Mouse (Mus musculus): ENCODE data around the gene Gm28308. TPM values are rescaled to one million over a fixed set of nuclear protein-coding genes. Genes with fewer than 3 reads are reported as not detected.

Gene Gm28308
- polyA plus RNA-seq, 1 experiment from 2014 or later, result not detected

DNA sequence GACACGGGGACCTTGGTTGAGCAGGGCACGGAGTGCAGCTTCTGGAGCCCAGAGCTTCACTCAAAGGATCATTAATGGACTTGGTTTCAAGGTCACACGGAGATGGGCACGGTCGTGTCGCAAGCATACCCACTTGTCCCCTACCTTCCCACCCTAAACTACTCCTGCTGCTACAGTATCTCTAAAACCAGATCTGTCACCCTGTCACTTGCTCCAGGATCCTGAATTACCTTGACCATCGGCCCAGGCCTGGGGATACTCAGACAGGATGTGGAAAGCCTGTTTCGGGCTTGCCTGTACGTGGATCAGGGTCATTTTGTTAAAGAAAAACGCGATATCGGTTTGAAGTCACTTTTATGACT lies 3.5 kb downstream of the Gm28308 start:
- Histone ChIP-seq H3K27ac (no peak overlapping the region), H3K4me2 (no peak overlapping the region), H3K27me3 (replicated peaks) (peaks cover 98% of the 10 kb centered on the region), H3K9ac (no peak overlapping the region), H3K4me1 (peaks cover 6% of the 10 kb centered on the region; the same call in 1 of the 2 replicates), H3K36me3 (replicated peaks) (no peaks in the 10 kb centered on the region), H3K4me3 (no peak overlapping the region), H3K9me3 (no peaks in the 10 kb centered on the region)
- 7% methylated on average over 12 of the region's 12 CpGs for WGBS
- ATAC-seq (replicated peaks), result no peak

DNA sequence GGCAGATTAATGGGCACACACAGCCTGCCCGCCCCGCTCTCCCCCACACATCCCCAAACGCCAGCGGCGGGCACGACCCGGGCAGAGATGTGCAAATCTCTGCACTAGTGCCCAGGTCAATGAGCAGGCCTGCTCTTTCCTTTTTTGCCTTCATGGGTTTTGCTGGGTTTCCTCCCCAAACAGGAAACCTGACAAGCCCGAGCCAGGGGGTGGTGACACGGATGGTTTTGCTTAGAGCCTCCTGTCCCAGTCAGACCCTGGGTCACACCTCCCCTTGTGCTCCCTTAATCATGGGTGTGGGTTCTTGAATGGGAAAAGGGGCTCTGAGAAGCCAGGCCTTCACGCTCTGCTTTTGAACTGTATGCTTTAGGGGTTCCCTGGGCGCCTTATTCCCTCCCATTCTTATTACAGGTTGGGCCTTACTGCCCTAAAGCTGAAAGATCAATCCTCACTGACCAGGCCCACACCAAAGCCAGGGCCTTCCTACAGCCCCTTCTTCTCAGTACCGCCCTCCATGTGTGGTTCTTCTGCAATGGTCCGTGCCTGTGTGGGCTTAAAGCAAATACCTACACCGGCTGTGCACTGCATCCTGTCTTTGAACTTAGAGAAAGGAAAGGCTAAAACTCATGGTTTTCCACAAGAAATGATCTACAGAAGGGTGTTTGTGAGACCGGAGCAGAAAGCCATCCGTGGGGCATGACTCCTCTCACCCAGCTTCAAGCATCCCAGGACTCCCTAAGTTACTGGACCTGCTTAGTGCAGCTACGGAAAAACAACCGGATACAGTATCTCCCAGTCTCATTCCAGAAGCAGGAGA lies 4.1 kb downstream of the Gm28308 start:
- Histone ChIP-seq H3K9me3 (no peaks in the 10 kb centered on the region), H3K4me3 (no peak overlapping the region), H3K4me1 (peaks cover 8% of the 10 kb centered on the region), H3K4me2 (no peak overlapping the region), H3K27me3 (replicated peaks) (peaks cover 98% of the 10 kb centered on the region), H3K9ac (no peak overlapping the region), H3K27ac (no peak overlapping the region), H3K36me3 (replicated peaks) (no peaks in the 10 kb centered on the region)
- ATAC-seq (replicated peaks), result no peak
- 3% methylated on average over 18 of the region's 18 CpGs for WGBS

DNA sequence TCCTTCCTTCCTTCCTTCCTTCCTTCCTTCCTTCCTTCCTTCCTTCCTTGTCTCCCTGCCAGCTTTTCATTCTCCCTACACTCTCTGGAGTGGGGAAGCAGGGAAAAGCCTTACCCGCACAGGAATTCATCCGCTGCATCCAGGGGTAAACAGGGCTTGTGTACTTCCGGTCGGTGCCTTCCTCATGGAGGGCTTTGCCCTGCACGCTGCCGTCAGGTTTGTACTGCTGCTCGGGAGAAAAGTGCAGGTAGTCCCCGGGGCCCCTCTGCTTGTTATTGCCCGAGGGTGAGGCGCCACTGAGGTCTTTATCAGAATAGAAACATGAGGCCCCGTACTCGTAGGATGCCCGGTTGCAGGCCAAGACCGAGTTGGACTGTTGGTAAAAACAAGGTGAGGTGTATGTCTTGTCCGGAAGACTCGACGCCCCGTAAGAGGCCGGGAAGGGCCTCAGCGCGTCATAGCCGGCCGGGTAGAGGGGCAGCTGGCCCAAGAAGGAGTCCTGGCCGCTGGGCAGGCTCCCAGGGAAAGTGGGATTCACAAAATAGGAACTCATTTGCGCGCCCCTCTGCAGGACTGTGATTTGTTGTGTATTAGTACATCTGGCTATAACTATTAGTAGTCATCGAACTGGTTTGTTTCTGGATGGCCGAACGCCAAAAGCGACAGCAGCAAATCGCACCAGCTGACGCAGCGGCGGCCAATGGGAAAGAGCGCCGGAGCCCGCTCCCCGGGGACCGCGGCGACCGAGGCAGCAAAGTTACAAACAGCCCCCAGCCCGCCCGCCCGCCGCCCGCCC lies 4.9 kb downstream of the Gm28308 start, which contains the start of gene Hoxa6:
TSS of gene Hoxa6 (minus strand) at position 651 of the 796 bp plus-strand sequence.
- Histone ChIP-seq H3K27me3 (replicated peaks) (peaks cover 98% of the 10 kb centered on the region), H3K4me3 (no peak within 1 kb of the TSS), H3K4me2 (no peak within 1 kb of the TSS), H3K4me1 (peaks cover 12% of the 10 kb centered on the region), H3K36me3 (replicated peaks) (no peaks in the 10 kb centered on the region), H3K9me3 (no peaks in the 10 kb centered on the region), H3K27ac (no peak within 1 kb of the TSS), H3K9ac (no peak within 1 kb of the TSS)
- no peak for ATAC-seq (replicated peaks)
- under 1% methylated on average over 47 of the region's 47 CpGs for WGBS

DNA sequence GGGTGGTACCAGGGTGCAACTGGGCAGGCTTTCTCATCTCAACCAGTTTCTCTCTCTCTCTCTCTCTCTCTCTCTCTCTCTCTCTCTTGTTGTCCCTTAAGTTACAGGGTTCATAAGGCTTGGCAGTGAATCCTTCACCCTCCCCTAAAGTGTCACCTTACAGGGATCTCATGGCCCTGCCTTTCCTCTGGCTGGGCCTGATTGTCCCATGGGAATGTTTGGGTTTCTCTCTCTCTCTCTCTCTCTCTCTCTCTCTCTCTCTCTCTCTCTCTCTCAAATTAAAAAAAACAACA lies 5.5 kb downstream of the Gm28308 start:
- Histone ChIP-seq H3K4me2 (no peak overlapping the region), H3K36me3 (replicated peaks) (no peaks in the 10 kb centered on the region), H3K4me3 (no peak overlapping the region), H3K9ac (no peak overlapping the region), H3K27me3 (replicated peaks) (peaks cover 98% of the 10 kb centered on the region), H3K4me1 (peaks cover 12% of the 10 kb centered on the region), H3K27ac (no peak overlapping the region), H3K9me3 (no peaks in the 10 kb centered on the region)
- no peak for ATAC-seq (replicated peaks)

DNA sequence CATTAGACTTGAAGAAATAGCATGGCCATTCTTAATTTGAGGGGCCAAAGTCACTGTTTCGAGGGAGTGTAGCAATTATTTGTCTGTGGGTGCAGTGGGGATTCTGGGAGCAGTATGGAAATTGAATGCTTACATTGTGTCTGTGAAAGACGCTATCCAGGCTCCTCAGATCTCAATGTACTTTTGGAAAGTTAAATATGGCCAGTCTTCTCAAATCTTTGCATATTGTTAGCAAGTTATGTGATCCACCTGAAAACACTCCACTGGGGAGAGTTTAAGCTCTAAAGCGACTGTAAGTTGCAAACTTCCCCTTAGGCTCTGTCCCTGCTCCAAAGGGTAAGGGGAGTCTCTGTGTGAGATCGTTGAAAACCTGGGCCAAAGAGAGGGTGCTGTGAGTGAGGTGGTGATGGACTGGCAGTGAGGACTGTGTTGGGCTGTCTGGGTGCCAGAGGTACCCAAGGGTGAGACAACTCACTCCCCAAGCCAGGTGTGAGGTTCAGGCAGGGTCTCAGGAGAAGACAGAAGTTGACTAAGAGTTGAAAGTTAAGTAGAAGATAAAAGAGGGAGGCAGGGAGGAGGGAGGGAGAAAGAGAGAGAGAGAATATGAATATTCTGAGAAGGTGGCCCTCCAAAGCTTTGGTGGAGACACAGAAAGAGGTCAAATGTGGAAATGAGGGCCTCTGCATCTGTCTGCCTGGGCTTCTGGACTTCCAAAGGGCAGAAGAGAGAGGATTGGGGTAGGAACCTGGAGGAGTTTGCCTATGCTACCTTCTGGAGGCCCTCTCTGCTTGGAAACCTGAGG lies 6.1 kb downstream of the Gm28308 start:
- no peak overlapping the region for H3K9ac ChIP-seq
- WGBS, result 3% methylated on average over 4 of the region's 4 CpGs
- H3K9me3 ChIP-seq, result no peaks in the 10 kb centered on the region
- H3K27me3 ChIP-seq (replicated peaks), result peaks cover 98% of the 10 kb centered on the region
- H3K4me1 ChIP-seq, result peaks cover 12% of the 10 kb centered on the region
- H3K27ac ChIP-seq, result no peak overlapping the region
- no peaks in the 10 kb centered on the region for H3K36me3 ChIP-seq (replicated peaks)
- H3K4me2 ChIP-seq, result no peak overlapping the region
- no peak for ATAC-seq (replicated peaks)
- H3K4me3 ChIP-seq, result no peak overlapping the region

DNA sequence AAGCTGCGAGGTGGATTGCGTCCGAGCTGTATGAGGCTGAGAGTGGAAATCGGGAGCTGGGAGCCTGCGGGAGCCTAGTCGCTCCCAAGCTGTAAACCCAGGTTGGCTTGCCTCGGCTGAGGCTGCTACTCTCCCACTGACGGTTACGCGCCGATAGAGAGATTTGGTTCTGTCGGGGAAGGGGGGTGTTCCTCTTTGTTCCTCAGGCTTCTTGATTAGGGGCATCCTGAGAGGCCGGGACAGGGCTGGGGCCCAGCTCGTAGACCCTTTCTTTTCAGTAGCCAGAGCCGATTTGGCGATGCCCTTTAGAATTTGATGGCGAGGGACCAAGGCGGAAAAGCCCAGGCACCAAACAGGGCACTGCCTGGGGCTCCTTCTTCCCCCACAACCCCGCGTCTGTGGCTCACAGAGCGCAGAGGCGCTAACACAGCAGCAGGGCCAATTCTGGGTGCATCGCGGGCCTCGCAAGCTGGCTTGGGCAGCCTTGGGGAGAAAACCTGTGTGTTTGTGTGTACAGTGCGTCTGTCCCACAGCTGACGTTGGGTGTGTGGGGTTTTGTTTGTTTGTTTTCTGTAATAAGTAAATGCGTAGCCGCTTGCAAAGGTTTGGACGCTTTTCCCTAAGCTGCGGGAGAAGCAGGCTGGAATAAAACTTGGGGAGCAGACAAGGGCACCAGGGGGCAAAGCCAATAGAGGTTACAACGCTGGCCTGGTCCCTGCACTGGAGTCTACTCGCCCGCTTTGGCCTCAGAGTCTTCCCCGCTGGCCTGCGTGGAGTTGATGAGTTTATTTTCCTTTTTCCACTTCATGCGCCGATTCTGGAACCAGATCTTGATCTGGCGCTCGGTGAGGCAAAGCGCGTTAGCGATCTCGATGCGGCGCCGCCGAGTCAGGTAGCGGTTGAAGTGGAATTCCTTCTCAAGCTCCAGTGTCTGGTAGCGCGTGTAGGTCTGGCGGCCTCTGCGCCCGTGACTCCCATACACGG lies 7.2 kb downstream of the Gm28308 start:
- H3K27me3 ChIP-seq (replicated peaks), result peaks cover 98% of the 10 kb centered on the region
- no peaks in the 10 kb centered on the region for H3K9me3 ChIP-seq
- no peak overlapping the region for H3K27ac ChIP-seq
- no peak overlapping the region for H3K9ac ChIP-seq
- ATAC-seq (replicated peaks), result no peak
- H3K4me3 ChIP-seq, result no peak overlapping the region
- no peak overlapping the region for H3K4me2 ChIP-seq
- H3K36me3 ChIP-seq (replicated peaks), result no peaks in the 10 kb centered on the region
- peaks cover 6% of the 10 kb centered on the region for H3K4me1 ChIP-seq
- WGBS, result under 1% methylated on average over 55 of the region's 55 CpGs

DNA sequence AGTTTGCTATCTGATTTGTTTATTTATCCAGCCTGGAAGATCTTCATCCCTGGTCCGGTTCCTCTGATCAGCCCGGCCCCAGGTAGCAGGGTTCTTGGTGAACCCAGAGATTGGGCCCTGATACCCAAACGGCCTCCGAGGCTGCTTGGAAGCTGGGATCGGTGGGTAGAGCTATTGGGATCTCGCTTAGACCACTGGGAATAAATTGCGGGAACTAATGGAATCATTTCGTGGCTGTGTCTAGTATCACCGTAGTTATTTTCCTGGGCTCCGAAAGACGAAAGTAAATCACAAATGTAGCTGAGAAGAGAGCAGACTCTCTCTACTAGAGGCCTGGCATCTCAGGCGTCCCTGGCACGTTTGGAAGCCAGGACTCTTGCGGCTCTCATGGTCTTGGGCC lies 7.9 kb downstream of the Gm28308 start:
- Histone ChIP-seq H3K4me1 (peaks cover 6% of the 10 kb centered on the region), H3K27ac (no peak overlapping the region), H3K9me3 (no peaks in the 10 kb centered on the region), H3K27me3 (replicated peaks) (peaks cover 99% of the 10 kb centered on the region), H3K9ac (no peak overlapping the region), H3K36me3 (replicated peaks) (no peaks in the 10 kb centered on the region), H3K4me3 (no peak overlapping the region), H3K4me2 (no peak overlapping the region)
- no peak for ATAC-seq (replicated peaks)
- 4% methylated on average over 14 of the region's 14 CpGs for WGBS

DNA sequence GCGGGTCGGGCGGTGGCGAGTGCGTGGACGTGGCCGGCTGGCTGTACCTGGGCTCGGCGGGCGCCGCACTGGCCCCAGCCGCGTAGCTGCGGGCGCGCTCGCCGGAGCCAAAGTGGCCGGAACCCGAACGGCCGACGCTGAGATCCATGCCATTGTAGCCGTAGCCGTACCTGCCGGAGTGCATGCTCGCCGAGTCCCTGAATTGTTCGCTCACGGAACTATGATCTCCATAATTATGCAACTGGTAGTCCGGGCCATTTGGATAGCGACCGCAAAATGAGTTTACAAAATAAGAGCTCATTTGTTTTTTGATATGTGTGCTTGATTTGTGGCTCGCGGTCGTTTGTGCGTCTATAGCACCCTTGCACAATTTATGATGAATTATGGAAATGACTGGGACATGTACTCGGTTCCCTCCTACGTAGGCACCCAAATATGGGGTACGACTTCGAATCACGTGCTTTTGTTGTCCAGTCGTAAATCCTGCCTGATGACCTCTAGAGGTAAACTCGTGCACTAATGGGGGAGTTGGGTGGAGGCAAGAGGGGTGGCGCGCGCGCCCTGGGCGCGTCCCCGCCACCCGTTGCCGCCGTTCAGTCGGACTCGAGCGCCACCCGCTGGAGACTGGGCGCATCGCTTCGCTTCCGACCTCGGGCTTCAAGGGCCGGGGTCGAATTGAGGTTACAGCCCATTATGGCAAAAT lies 8.9 kb downstream of the Gm28308 start, which contains the start of gene Hoxa5:
TSS of gene Hoxa5 (minus strand) at position 538 of the 703 bp plus-strand sequence.
- 0 out of 2 replicates have a peak within 1 kb of the TSS, but pooled peaks have one; percentile 0 for H3K4me2 ChIP-seq
- peaks cover 99% of the 10 kb centered on the region for H3K27me3 ChIP-seq (replicated peaks)
- ATAC-seq (replicated peaks), result no peak
- peaks cover 6% of the 10 kb centered on the region for H3K4me1 ChIP-seq
- no peaks in the 10 kb centered on the region for H3K9me3 ChIP-seq
- under 1% methylated on average over 65 of the region's 65 CpGs for WGBS
- H3K4me3 ChIP-seq, result no peak within 1 kb of the TSS
- H3K27ac ChIP-seq, result no peak within 1 kb of the TSS
- no peak within 1 kb of the TSS for H3K9ac ChIP-seq
- no peaks in the 10 kb centered on the region for H3K36me3 ChIP-seq (replicated peaks)

DNA sequence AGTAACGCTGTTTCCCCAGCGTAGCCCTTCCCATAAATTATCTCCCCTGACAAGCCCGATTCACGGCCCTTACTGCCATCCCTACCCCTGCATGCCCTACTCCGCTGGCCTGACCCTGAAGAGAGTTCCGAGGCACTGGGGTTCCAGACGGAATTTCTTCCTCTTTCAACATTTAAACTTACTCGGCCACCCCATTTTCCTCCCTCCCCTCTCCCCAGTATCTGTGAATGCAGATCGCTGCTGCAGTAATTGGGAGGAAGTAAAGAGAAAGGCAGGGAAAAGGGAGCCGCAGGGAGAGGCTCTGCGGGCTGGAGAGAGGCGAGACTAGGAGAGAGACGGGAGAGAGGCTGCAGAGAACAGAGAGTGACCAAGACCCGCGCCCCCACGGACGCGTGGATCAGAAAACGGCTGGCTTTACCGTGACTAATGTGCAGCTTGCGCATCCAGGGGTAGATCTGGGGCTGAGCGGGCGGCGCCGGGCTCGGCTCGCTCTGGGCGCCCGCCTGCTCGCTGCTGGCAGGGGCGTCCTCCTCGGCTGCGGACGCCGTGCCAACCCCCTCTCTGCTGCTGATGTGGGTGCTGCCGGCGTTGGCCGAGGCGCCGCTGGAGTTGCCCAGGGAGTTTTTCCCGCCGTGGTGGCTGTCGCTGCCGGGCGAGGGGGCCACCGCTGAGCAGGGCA lies 9.6 kb downstream of the Gm28308 start:
- H3K36me3 ChIP-seq (replicated peaks), result no peaks in the 10 kb centered on the region
- no peak overlapping the region for H3K27ac ChIP-seq
- ATAC-seq (replicated peaks), result no peak
- under 1% methylated on average over 46 of the region's 46 CpGs for WGBS
- H3K27me3 ChIP-seq (replicated peaks), result peaks cover 99% of the 10 kb centered on the region
- no peak overlapping the region for H3K4me2 ChIP-seq
- peaks cover 6% of the 10 kb centered on the region for H3K4me1 ChIP-seq
- no peak overlapping the region for H3K4me3 ChIP-seq
- no peaks in the 10 kb centered on the region for H3K9me3 ChIP-seq
- no peak overlapping the region for H3K9ac ChIP-seq

DNA sequence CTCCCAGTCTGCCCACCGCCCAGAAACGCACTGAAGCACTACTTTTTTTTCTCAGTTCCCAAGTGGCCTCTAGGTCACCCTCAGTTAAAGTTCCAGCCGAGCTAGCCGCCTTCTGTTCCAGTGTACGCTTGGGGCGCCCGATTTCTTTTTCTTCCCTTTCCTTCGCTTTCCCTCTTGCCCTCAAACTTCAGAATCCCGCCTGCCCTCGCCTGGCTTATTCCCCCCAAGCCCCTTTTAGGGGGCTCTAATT lies 10.1 kb downstream of the Gm28308 start:
- H3K4me3 ChIP-seq, result no peak overlapping the region
- peaks cover 6% of the 10 kb centered on the region for H3K4me1 ChIP-seq
- no peak overlapping the region for H3K27ac ChIP-seq
- ATAC-seq (replicated peaks), result no peak
- H3K9me3 ChIP-seq, result no peaks in the 10 kb centered on the region
- no peaks in the 10 kb centered on the region for H3K36me3 ChIP-seq (replicated peaks)
- 2% methylated on average over 10 of the region's 10 CpGs for WGBS
- H3K27me3 ChIP-seq (replicated peaks), result peaks cover 99% of the 10 kb centered on the region
- H3K9ac ChIP-seq, result no peak overlapping the region
- no peak overlapping the region for H3K4me2 ChIP-seq
